In the genomic region with DNA sequence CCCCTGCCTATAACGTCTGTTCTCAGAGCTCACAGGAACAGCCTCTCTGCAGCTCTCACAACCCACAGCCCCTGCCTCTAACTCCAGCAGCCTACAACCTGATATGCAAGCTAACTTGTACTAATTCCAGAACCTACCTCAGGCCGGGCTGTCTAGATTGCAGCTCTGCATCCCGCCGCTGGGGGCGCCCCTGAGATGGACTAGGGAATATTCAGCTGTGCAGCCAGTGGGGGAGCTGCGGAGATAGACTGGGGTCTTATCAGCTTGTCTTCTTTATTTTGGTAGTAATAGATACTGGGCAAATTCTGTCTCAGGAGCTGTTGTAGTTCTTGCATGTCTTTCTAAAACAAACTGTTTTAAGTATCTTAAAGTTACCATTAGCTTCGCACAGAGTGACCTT, we compare ENCODE assay signal across 9 mouse cellular contexts.
A peak's percentile ranks its signal among the peaks of the same experiment; 100 is the strongest.
DNase-seq lines count a peak whose midpoint lies in the region; ATAC-seq and TF ChIP-seq lines count a peak whose summit lies in the region.
"Had no signal": no experiment of that assay in that cellular context is flagged by ENCODE, and none has a peak within 500 bp of the region (broad histone marks: within the 10 kb centered on the region; RNA-seq: fewer than 3 reads in every experiment).

No protein-coding gene starts in this region.

- H3K4me1 ChIP-seq in midbrain, embryonic 11.5 days (ENCODE audit: control insufficient read depth, insufficient read depth, low read length), result no peaks in the 10 kb centered on the region
- H3K4me1 ChIP-seq in midbrain, embryonic 15.5 days, result no peaks in the 10 kb centered on the region
- no peaks in the 10 kb centered on the region for H3K4me1 ChIP-seq in forebrain, embryonic 12.5 days
- H3K4me1 ChIP-seq: neural tube, embryonic 12.5 days had no signal

- H3K27ac ChIP-seq in gastrocnemius, adult 2 months, result no peak overlapping the region
- H3K27ac ChIP-seq in midbrain, embryonic 11.5 days (ENCODE audit: low read depth, low read length), result no peak overlapping the region
- no peak overlapping the region for H3K27ac ChIP-seq in midbrain, embryonic 15.5 days
- H3K27ac ChIP-seq in forebrain, embryonic 12.5 days, result no peak overlapping the region
- H3K27ac ChIP-seq: neural tube, embryonic 12.5 days had no signal

- H3K9ac ChIP-seq in midbrain, embryonic 11.5 days (ENCODE audit: low read length), result no peak overlapping the region
- no peak overlapping the region for H3K9ac ChIP-seq in midbrain, embryonic 15.5 days
- H3K9ac ChIP-seq in forebrain, embryonic 12.5 days, result no peak overlapping the region
- H3K9ac ChIP-seq: neural tube, embryonic 12.5 days had no signal

- no peak overlapping the region for H3K4me2 ChIP-seq in midbrain, embryonic 11.5 days
- no peak overlapping the region for H3K4me2 ChIP-seq in midbrain, embryonic 15.5 days
- no peak overlapping the region for H3K4me2 ChIP-seq in forebrain, embryonic 12.5 days
- H3K4me2 ChIP-seq: neural tube, embryonic 12.5 days had no signal

- intact Hi-C loops in gastrocnemius, adult 2 months (cut with DNase I), result no loop called here

- peak; percentile 57 for TF ChIP-seq CTCF in gastrocnemius, adult 2 months (IDR thresholded peaks at IDR 0.05)

- no peak for DNase-seq in gastrocnemius, adult 2 months
- no peak for DNase-seq in gastrocnemius, adult 18-20 months (ENCODE audit: low spot score)
- DNase-seq in midbrain, embryonic 11.5 days (ENCODE audit: low spot score, missing footprints), result peak; percentile 87
- peak; percentile 37 for DNase-seq in lung, postnatal 14 days
- peak; percentile 41 for DNase-seq in thymus, postnatal 25 days

- 37% methylated on average over 7 of the region's 7 CpGs for WGBS in midbrain, embryonic 11.5 days
- WGBS in midbrain, embryonic 15.5 days, result 38% methylated on average over 7 of the region's 7 CpGs
- WGBS in forebrain, embryonic 12.5 days, result 36% methylated on average over 7 of the region's 7 CpGs

- H3K36me3 ChIP-seq in midbrain, embryonic 11.5 days (ENCODE audit: control insufficient read depth, insufficient read depth, low read length), result no peaks in the 10 kb centered on the region
- no peaks in the 10 kb centered on the region for H3K36me3 ChIP-seq in midbrain, embryonic 15.5 days (replicated peaks)
- no peaks in the 10 kb centered on the region for H3K36me3 ChIP-seq in forebrain, embryonic 12.5 days (replicated peaks)
- H3K36me3 ChIP-seq: neural tube, embryonic 12.5 days had no signal

- H3K4me3 ChIP-seq in gastrocnemius, adult 2 months, result no peak overlapping the region
- H3K4me3 ChIP-seq in midbrain, embryonic 11.5 days (ENCODE audit: low read depth, low read length), result no peak overlapping the region
- H3K4me3 ChIP-seq in midbrain, embryonic 15.5 days, result no peak overlapping the region
- no peak overlapping the region for H3K4me3 ChIP-seq in forebrain, embryonic 12.5 days (replicated peaks)
- H3K4me3 ChIP-seq: neural tube, embryonic 12.5 days had no signal

- no peaks in the 10 kb centered on the region for H3K9me3 ChIP-seq in midbrain, embryonic 11.5 days (ENCODE audit: control insufficient read depth, low read length)
- no peaks in the 10 kb centered on the region for H3K9me3 ChIP-seq in midbrain, embryonic 15.5 days
- no peaks in the 10 kb centered on the region for H3K9me3 ChIP-seq in forebrain, embryonic 12.5 days
- H3K9me3 ChIP-seq: neural tube, embryonic 12.5 days had no signal

- no peaks in the 10 kb centered on the region for H3K27me3 ChIP-seq in midbrain, embryonic 11.5 days (ENCODE audit: control insufficient read depth, insufficient read depth, low read length)
- H3K27me3 ChIP-seq in midbrain, embryonic 15.5 days (replicated peaks), result no peaks in the 10 kb centered on the region
- H3K27me3 ChIP-seq in forebrain, embryonic 12.5 days, result no peaks in the 10 kb centered on the region
- H3K27me3 ChIP-seq: neural tube, embryonic 12.5 days had no signal

- ATAC-seq in midbrain, embryonic 11.5 days (ENCODE audit: low FRiP score), result no peak
- ATAC-seq in midbrain, embryonic 15.5 days (replicated peaks), result no peak
- ATAC-seq in common myeloid progenitor, adult 5-6 weeks (replicated peaks; ENCODE audit: low read depth, poor library complexity, severe bottlenecking), result peak; percentile 90
- no peak for ATAC-seq in forebrain, embryonic 12.5 days (ENCODE audit: low FRiP score)

Comparison
In these comparisons a context has a peak if more than half of its experiments do, and no peak if none do; other contexts are left out.
1. DNase-seq: peak in midbrain, embryonic 11.5 days (single experiment), lung, postnatal 14 days (single experiment) and thymus, postnatal 25 days (single experiment); none in gastrocnemius, adult 2 months (single experiment) and gastrocnemius, adult 18-20 months (single experiment).